Mouse (Mus musculus) embryo, embryonic 10.5 days (tissue): ENCODE measurements around the gene Cenpl.

Source experiments
- DNase-seq: peaks from one replicate; pipeline ENCODE4 v3.0.0-alpha.2; 2015; ENCODE audit warnings: low spot score

Cenpl gene

GRCm38 (mm10) chr1:161041261-161042020 is 29.1 kb upstream of the Cenpl start:
- no peak for DNase-seq

DNA sequence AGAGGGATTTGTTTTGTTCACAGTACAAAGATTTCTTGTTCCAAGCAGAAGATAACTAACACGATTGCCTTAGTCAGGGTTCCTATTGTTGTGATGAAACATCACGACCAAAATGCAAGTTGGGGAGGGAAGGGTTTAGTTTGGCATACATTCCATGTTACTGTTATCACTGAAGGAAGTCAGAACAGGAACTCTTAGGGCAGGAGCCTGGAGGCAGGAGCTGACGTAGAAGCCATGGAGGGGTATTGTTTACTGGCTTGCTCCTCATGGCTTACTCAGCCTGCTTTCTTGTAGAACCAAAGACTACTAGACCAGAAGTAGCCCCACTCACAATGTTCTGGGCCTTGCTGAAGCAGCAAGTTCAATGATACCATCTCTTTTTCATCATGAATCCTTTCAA is 23.5 kb upstream of the Cenpl start:
- DNase-seq: no peak

- DNase-seq: no peak
Observed at GRCm38 (mm10) chr1:161057164-161057563, 13.3 kb upstream of the Cenpl start.

- DNase-seq: no peak
Observed at GRCm38 (mm10) chr1:161063351-161063750, 7.2 kb upstream of the Cenpl start.

GRCm38 (mm10) chr1:161071272-161071620 is 733 bp downstream of the Cenpl start:
- no peak for DNase-seq

- no peak for DNase-seq
Observed at GRCm38 (mm10) chr1:161076238-161076637, 5.7 kb downstream of the Cenpl start.

GRCm38 (mm10) chr1:161077243-161077642 is 6.7 kb downstream of the Cenpl start:
- DNase-seq: no peak

DNA sequence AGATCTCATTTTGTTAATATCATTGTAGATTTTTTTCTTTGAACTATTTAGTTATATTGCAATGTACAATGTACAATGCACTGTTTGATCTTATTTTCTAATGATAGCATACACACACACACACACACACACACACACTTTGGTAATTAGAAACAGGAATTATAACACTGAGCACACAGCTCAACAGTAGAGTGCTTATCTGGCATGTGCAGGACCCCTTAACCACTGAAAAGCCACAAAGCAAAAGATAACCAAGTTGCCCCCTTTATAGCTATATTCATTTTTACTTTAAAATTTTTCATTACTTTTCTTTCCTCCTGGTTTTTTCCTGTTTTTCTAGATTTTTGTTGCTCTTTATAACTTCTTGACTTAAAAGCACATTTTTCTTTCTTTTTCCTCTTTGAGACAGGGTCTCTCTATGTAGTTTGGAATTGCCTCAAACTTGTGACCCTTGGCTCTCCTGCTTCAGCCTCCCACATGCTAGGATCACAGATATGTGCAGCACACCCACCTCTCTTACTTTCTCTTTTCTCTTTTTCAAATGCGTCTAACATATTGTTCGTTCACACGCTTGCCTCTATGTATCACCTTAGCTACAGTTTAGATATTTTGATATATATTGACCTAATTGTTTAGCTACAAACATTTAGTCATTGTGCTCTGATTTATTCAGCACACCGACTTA is 29.4 kb downstream of the Cenpl start:
- DNase-seq: no peak

DNA sequence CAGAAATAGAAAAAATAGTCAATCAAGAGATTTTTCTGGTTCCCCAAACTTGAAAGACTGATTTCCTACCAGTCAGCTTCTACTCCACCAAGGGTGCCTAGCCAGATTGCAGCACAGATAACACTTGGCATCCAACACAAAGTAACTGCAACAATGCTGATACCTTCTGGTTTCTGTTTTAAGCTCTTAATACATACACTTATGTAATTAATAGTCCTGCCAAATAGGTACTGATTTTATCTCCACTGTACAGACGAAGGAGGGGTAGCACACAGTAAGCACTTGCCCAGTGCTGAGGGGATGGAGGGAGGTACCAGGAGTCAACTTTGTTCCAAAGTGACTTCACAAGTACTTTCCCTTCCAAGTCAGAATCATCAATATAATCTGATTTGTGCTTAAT is 33.3 kb downstream of the Cenpl start:
- DNase-seq: no peak

- DNase-seq: no peak
Observed at GRCm38 (mm10) chr1:161109216-161109615, 38.7 kb downstream of the Cenpl start.

DNA sequence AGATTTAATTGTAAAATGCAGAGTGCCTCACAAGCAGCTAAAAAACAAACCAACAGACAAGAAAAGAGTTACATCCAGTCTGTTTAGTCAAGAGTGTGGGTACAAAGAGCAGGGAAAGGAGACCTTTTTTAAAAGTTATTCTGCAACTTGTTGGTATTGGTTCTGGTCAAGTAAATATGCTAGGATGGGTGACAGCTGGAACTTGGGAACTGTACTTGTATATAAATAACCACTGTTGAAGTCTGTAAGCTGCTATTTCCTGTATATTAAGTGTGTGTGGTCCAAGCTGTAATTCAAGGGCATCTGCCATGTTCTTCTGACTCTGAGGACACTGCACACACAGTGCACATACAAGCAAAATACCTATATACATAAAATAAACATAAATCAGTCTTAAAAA is 44.1 kb downstream of the Cenpl start:
- no peak for DNase-seq

DNA sequence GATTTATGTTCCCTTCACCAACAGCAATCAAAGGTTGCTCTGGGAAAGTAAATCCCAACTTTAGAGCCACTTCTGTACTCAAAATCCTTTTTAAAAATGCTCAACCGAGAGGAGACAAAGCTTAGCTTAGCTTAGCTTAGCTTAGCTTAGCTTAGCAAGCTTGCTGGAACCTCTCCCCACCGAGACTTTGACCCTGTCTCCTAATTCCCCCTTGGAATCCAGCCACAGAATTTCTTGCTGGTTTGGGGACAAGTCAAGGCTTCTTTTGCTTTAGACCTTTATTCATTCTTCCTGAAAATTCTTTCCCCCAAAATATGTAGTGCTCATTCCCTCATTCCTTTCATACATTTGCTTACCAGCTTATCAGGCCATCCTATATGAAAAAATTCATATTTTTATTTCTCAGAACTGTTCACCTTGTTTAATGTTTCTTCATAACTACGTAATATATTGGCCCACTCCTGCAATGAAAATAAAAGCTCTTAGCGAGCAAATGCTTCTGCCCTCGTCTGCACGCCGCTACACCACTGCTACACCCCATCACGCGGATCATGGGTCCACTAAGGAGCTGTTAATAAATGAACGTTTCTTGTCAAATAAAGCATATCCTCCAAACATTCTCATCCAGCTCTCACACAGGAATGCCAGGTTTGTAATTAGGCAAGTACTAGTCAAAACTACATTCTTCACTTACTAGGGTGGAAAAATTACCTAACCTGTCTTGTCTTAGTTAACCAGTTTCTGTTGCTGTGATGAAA is 52.3 kb downstream of the Cenpl start:
- no peak for DNase-seq

- DNase-seq: no peak
Observed at GRCm38 (mm10) chr1:161126461-161126860, 55.9 kb downstream of the Cenpl start.

- DNase-seq: peak; percentile 97
Observed at GRCm38 (mm10) chr1:161130726-161131664, 60.5 kb downstream of the Cenpl start, which contains the start of gene Klhl20. Gene Klhl20 (minus strand): TSS chr1:161131511.
